Mouse (Mus musculus) forebrain, embryonic 15.5 days (tissue): ENCODE measurements around the gene Pcdh9. TPM values are rescaled to one million over a fixed set of nuclear protein-coding genes. Genes with fewer than 3 reads are reported as not detected.

Experiments
- ATAC-seq: fragments of 200-750 bp; cut with Nextera tagmentation; replicated peaks from 2 replicates; pipeline ENCODE4 v1.8.0; 2017; ENCODE audit warnings: mild to moderate bottlenecking, moderate TSS enrichment, moderate library complexity
- H3K27ac ChIP-seq: fragments of 300-500 bp; sonication (generic); replicated peaks from 2 replicates; pipeline ENCODE4 v1.5.1; 2015; ENCODE audit warnings: mild to moderate bottlenecking, inconsistent platforms
- H3K27me3 ChIP-seq: fragments of 300-500 bp; sonication (generic); 2 replicates; pipeline ENCODE4 v1.6.1; 2015; ENCODE audit warnings: inconsistent platforms
- H3K36me3 ChIP-seq: fragments of 300-500 bp; sonication (generic); 2 replicates; pipeline ENCODE4 v1.6.1; 2015; ENCODE audit warnings: mild to moderate bottlenecking, inconsistent platforms
- H3K4me1 ChIP-seq: fragments of 300-500 bp; sonication (generic); 2 replicates; pipeline ENCODE4 v1.6.1; 2015; ENCODE audit warnings: inconsistent platforms
- H3K4me2 ChIP-seq: fragments of 300-500 bp; sonication (generic); replicated peaks from 2 replicates; pipeline ENCODE4 v1.6.1; 2015; ENCODE audit warnings: mild to moderate bottlenecking, inconsistent platforms
- H3K4me3 ChIP-seq: fragments of 300-500 bp; sonication (generic); 2 replicates; pipeline ENCODE4 v1.5.1; 2015; ENCODE audit warnings: mild to moderate bottlenecking, inconsistent platforms
- H3K9ac ChIP-seq: fragments of 300-500 bp; sonication (generic); replicated peaks from 2 replicates; pipeline ENCODE4 v1.6.1; 2015; ENCODE audit warnings: mild to moderate bottlenecking, inconsistent platforms
- H3K9me3 ChIP-seq: fragments of 300-500 bp; sonication (generic); 2 replicates; pipeline ENCODE4 v1.6.1; 2016; ENCODE audit warnings: inconsistent platforms
- WGBS: fragments of 180-500 bp; shearing (Covaris S2); methylation state at CpG from one replicate; pipeline ENCODE4 v1.1.7; 2015; ENCODE audit warnings: mixed read lengths; 5-methylcytosine and 5-hydroxymethylcytosine counted together
- polyA plus RNA-seq: library from polyadenylated mRNA; unstranded; fragments of >200 nt; fragmentation: Nextera tagmentation; extraction: Ambion mirVana; gene quantifications from 2 replicates; pipeline ENCODE4 v1.2.1, GENCODE M21; 2015

The Pcdh9 gene
- polyA plus RNA-seq, 1 experiment from 2014 or later = 139 TPM

- H3K27me3 ChIP-seq = no peaks in the 10 kb centered on the region
- no peaks in the 10 kb centered on the region for H3K9me3 ChIP-seq
- no peaks in the 10 kb centered on the region for H3K36me3 ChIP-seq
- peak; percentile 83 for ATAC-seq
- H3K9ac ChIP-seq = no peak overlapping the region
- WGBS = 19% methylated on average over 3 of the region's 3 CpGs
- H3K27ac ChIP-seq = no peak overlapping the region
- H3K4me3 ChIP-seq = no peak overlapping the region
- H3K4me2 ChIP-seq = no peak overlapping the region
- peaks cover 10% of the 10 kb centered on the region for H3K4me1 ChIP-seq
Observed at GRCm38 (mm10) chr14:93416752-93417151, 473.7 kb downstream of the Pcdh9 start.

GRCm38 (mm10) chr14:93415496-93415895 lies 475.0 kb downstream of the Pcdh9 start:
- Histone ChIP-seq H3K9me3 (no peaks in the 10 kb centered on the region), H3K27me3 (no peaks in the 10 kb centered on the region), H3K4me3 (no peak overlapping the region), H3K9ac (no peak overlapping the region), H3K4me1 (peaks cover 10% of the 10 kb centered on the region), H3K4me2 (no peak overlapping the region), H3K27ac (no peak overlapping the region), H3K36me3 (no peaks in the 10 kb centered on the region)
- WGBS = 87% methylated on average over 2 of the region's 2 CpGs
- no peak for ATAC-seq

GRCm38 (mm10) chr14:93409314-93409713 lies 481.2 kb downstream of the Pcdh9 start:
- no peaks in the 10 kb centered on the region for H3K9me3 ChIP-seq
- no peaks in the 10 kb centered on the region for H3K27me3 ChIP-seq
- H3K36me3 ChIP-seq = no peaks in the 10 kb centered on the region
- no peak overlapping the region for H3K27ac ChIP-seq
- no peaks in the 10 kb centered on the region for H3K4me1 ChIP-seq
- H3K4me2 ChIP-seq = no peak overlapping the region
- H3K9ac ChIP-seq = no peak overlapping the region
- ATAC-seq = no peak
- WGBS = 78% methylated on average over 1 of the region's 1 CpGs
- no peak overlapping the region for H3K4me3 ChIP-seq

- no peaks in the 10 kb centered on the region for H3K4me1 ChIP-seq
- WGBS = 77% methylated on average over 5 of the region's 5 CpGs
- no peak overlapping the region for H3K4me3 ChIP-seq
- no peak overlapping the region for H3K4me2 ChIP-seq
- H3K27ac ChIP-seq = no peak overlapping the region
- no peak for ATAC-seq
- no peaks in the 10 kb centered on the region for H3K9me3 ChIP-seq
- no peaks in the 10 kb centered on the region for H3K36me3 ChIP-seq
- no peak overlapping the region for H3K9ac ChIP-seq
- no peaks in the 10 kb centered on the region for H3K27me3 ChIP-seq
Observed at GRCm38 (mm10) chr14:93407747-93408146, 482.7 kb downstream of the Pcdh9 start.

- Histone ChIP-seq H3K4me1 (peaks cover 15% of the 10 kb centered on the region; the same call in 1 of the 2 replicates), H3K9me3 (no peaks in the 10 kb centered on the region), H3K27ac (0 out of 2 replicates have a peak overlapping the region, but pooled peaks have one; percentile 44), H3K9ac (no peak overlapping the region), H3K4me2 (no peak overlapping the region), H3K4me3 (no peak overlapping the region), H3K27me3 (no peaks in the 10 kb centered on the region), H3K36me3 (no peaks in the 10 kb centered on the region)
- 68% methylated on average over 2 of the region's 2 CpGs for WGBS
- ATAC-seq = peak; percentile 70; the same call in 1 of the 2 replicates
Observed at GRCm38 (mm10) chr14:93385090-93385489, 505.4 kb downstream of the Pcdh9 start.

DNA sequence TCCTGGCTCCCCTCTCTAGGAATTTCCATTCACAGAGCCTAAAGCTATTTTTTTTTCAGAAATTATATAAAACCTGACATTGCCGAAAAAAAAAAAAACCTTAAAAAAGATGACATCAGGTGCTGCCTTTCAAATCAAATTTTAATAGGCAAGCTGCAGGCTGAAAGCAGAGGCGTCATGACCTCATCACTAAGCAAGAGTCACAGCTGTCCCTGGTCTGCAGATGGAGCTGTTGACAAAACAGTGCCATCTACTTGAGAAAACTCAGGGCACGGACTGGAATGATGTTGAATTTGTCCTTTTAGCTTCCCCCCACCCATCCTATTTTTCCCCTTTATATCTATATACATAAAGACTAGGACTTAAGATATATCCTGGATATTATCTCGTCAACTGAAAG lies 509.3 kb downstream of the Pcdh9 start:
- H3K27ac ChIP-seq = no peak overlapping the region
- WGBS = 25% methylated on average over 4 of the region's 4 CpGs
- H3K9ac ChIP-seq = no peak overlapping the region
- ATAC-seq = peak; percentile 76; the same call in 1 of the 2 replicates
- no peak overlapping the region for H3K4me3 ChIP-seq
- peaks cover 15% of the 10 kb centered on the region; the same call in 1 of the 2 replicates for H3K4me1 ChIP-seq
- no peaks in the 10 kb centered on the region for H3K27me3 ChIP-seq
- H3K4me2 ChIP-seq = no peak overlapping the region
- H3K9me3 ChIP-seq = no peaks in the 10 kb centered on the region
- H3K36me3 ChIP-seq = no peaks in the 10 kb centered on the region

DNA sequence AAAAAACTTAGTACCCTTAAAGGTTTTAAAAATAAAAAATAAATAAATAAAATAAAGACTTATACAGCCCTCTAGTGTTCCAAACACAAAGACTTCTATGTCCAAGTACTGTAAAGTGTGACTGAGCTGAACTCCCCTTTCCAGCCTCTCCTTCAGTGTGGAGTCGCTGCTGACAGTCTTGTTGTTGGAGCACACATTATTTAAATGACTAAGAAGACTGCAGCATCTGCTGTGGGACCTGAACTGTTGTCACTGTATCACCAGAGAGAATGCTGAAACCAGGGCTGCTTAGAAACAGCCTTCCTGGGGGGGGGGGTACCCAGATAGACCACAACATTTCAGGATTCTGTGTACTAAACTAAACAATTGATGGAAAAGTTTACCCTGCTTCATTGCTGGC lies 509.7 kb downstream of the Pcdh9 start:
- 13% methylated on average over 1 of the region's 1 CpGs for WGBS
- H3K4me1 ChIP-seq = peaks cover 15% of the 10 kb centered on the region; the same call in 1 of the 2 replicates
- H3K27me3 ChIP-seq = no peaks in the 10 kb centered on the region
- no peak overlapping the region for H3K4me3 ChIP-seq
- no peak overlapping the region for H3K27ac ChIP-seq
- no peaks in the 10 kb centered on the region for H3K36me3 ChIP-seq
- peak; percentile 78 for ATAC-seq
- no peaks in the 10 kb centered on the region for H3K9me3 ChIP-seq
- no peak overlapping the region for H3K9ac ChIP-seq
- no peak overlapping the region for H3K4me2 ChIP-seq

- Histone ChIP-seq H3K27me3 (no peaks in the 10 kb centered on the region), H3K36me3 (no peaks in the 10 kb centered on the region), H3K9me3 (no peaks in the 10 kb centered on the region), H3K4me3 (no peak overlapping the region), H3K9ac (no peak overlapping the region), H3K4me2 (no peak overlapping the region), H3K27ac (no peak overlapping the region), H3K4me1 (peaks cover 5% of the 10 kb centered on the region; the same call in 1 of the 2 replicates)
- ATAC-seq = no peak
- 87% methylated on average over 4 of the region's 4 CpGs for WGBS
Observed at GRCm38 (mm10) chr14:93376159-93376558, 514.3 kb downstream of the Pcdh9 start.

- Histone ChIP-seq H3K4me3 (no peak overlapping the region), H3K4me1 (no peaks in the 10 kb centered on the region), H3K27me3 (no peaks in the 10 kb centered on the region), H3K27ac (no peak overlapping the region), H3K9me3 (no peaks in the 10 kb centered on the region), H3K9ac (no peak overlapping the region), H3K36me3 (no peaks in the 10 kb centered on the region), H3K4me2 (no peak overlapping the region)
- ATAC-seq = no peak
- 69% methylated on average over 4 of the region's 4 CpGs for WGBS
Observed at GRCm38 (mm10) chr14:93374181-93374580, 516.3 kb downstream of the Pcdh9 start.

GRCm38 (mm10) chr14:93354150-93354549 lies 536.3 kb downstream of the Pcdh9 start:
- WGBS = 93% methylated on average over 3 of the region's 3 CpGs
- ATAC-seq = no peak

DNA sequence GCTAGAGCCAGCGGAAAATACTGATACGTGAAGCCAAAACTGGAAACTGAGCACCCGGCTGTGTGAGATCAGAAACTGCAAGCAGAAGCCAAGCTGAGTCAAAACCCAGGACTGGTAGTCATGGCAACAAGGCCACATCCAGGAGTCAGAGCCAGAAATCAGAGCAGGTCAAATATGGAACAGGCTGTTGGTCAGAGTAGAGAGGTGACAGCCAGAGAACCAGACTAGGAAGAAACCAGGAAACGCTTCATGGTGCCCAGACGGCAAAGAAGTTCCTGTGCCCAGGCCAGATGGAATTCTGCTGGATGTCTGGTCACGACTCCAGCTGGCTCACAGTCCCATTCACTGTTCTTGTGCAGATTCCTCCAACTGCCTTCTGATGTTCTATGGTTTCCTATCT lies 539.6 kb downstream of the Pcdh9 start:
- Histone ChIP-seq H3K4me3 (no peak overlapping the region), H3K27me3 (no peaks in the 10 kb centered on the region), H3K9ac (no peak overlapping the region), H3K9me3 (no peaks in the 10 kb centered on the region), H3K36me3 (no peaks in the 10 kb centered on the region), H3K4me1 (0 out of 2 replicates have a peak, but pooled peaks cover 3% of the 10 kb centered on the region), H3K27ac (no peak overlapping the region), H3K4me2 (no peak overlapping the region)
- 0 out of 2 replicates have a peak, but pooled peaks have one; percentile 29 for ATAC-seq
- 48% methylated on average over 6 of the region's 6 CpGs for WGBS

More at GRCm38 (mm10) chr14:93354150-93354549, 536.3 kb downstream of the Pcdh9 start:
- H3K36me3 ChIP-seq = no peaks in the 10 kb centered on the region
- H3K4me1 ChIP-seq = no peaks in the 10 kb centered on the region
- no peak overlapping the region for H3K4me2 ChIP-seq
- H3K27ac ChIP-seq = no peak overlapping the region
- no peaks in the 10 kb centered on the region for H3K27me3 ChIP-seq
- no peak overlapping the region for H3K4me3 ChIP-seq
- no peaks in the 10 kb centered on the region for H3K9me3 ChIP-seq
- H3K9ac ChIP-seq = no peak overlapping the region

- WGBS = 41% methylated on average over 7 of the region's 7 CpGs
- ATAC-seq = no peak
- H3K27me3 ChIP-seq = no peaks in the 10 kb centered on the region
Observed at GRCm38 (mm10) chr14:93349166-93349565, 541.3 kb downstream of the Pcdh9 start.

DNA sequence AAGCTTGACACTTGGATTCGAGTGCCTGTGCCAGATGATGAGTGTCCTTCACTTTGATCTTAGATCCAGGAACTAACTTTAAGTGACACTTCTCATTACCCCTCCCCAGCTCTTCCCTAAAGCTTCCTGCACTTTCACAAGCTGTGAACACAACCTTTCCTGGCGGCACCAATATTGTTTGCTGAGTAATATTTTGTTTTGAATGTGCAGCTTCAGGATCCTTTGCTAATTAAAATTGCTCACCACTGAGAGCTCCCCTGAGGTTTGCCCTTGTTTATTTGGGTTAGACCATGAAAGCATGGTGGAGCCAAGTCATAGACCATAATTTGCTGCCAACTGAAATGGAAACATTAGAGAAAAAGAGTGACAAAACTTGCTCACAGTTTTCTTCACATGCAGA lies 543.4 kb downstream of the Pcdh9 start:
- Histone ChIP-seq H3K4me1 (0 out of 2 replicates have a peak, but pooled peaks cover 3% of the 10 kb centered on the region), H3K4me3 (no peak overlapping the region), H3K36me3 (no peaks in the 10 kb centered on the region), H3K9me3 (no peaks in the 10 kb centered on the region), H3K9ac (no peak overlapping the region), H3K4me2 (no peak overlapping the region), H3K27ac (no peak overlapping the region), H3K27me3 (no peaks in the 10 kb centered on the region)
- 28% methylated on average over 2 of the region's 2 CpGs for WGBS
- no peak for ATAC-seq

More at GRCm38 (mm10) chr14:93349166-93349565, 541.3 kb downstream of the Pcdh9 start:
- H3K4me3 ChIP-seq = no peak overlapping the region
- no peak overlapping the region for H3K9ac ChIP-seq
- H3K36me3 ChIP-seq = no peaks in the 10 kb centered on the region
- no peaks in the 10 kb centered on the region for H3K9me3 ChIP-seq
- H3K27ac ChIP-seq = no peak overlapping the region
- H3K4me2 ChIP-seq = no peak overlapping the region
- H3K4me1 ChIP-seq = 0 out of 2 replicates have a peak, but pooled peaks cover 3% of the 10 kb centered on the region
